Mouse (Mus musculus) C2C12 (cell line): ENCODE results near the gene Tbxas1.

Experiments
- CTCF ChIP-seq: IDR thresholded peaks from one replicate; pipeline ENCODE4 v1.5.1; 2011; ENCODE audit not compliant: control insufficient read depth, insufficient read depth, insufficient read length
- MYOD1 ChIP-seq: IDR thresholded peaks from one replicate; pipeline ENCODE4 v1.6.1; 2011; ENCODE audit warnings: low read depth; ENCODE audit not compliant: control insufficient read depth, insufficient read length
- MYOG ChIP-seq: IDR thresholded peaks from one replicate; pipeline ENCODE4 v1.6.1; 2011; ENCODE audit not compliant: control insufficient read depth, insufficient read length; ENCODE audit errors: extremely low read depth
- USF1 ChIP-seq: IDR thresholded peaks from one replicate; pipeline ENCODE4 v1.6.1; 2011; ENCODE audit warnings: low read depth, mild to moderate bottlenecking, control low read depth, moderate library complexity

- TF ChIP-seq CTCF (no peak), MYOG (no peak), MYOD1 (no peak), USF1 (no peak)
Measured at GRCm38 (mm10) chr6:39059547-39060497, 184.6 kb downstream of the Tbxas1 start.
